Mouse (Mus musculus) 3T3-L1 (cell line): Measurements from ENCODE around the gene Ctnna3.
"Not testable (repeated sequence)": the region's sequence is repeated elsewhere in the genome, so short reads cannot be mapped to it uniquely, and the experiment has no call there.

Experiments used
- DNase-seq: peaks from one replicate; pipeline ENCODE4 v3.0.0-alpha.2; 2015; ENCODE audit warnings: low read depth, low spot score

The Ctnna3 gene

GRCm38 (mm10) chr10:64483281-64483680 lies 1053.4 kb downstream of the Ctnna3 start:
- no peak for DNase-seq

- no peak for DNase-seq
Measured at GRCm38 (mm10) chr10:64489471-64489870, 1059.6 kb downstream of the Ctnna3 start.

- DNase-seq = no peak
Measured at GRCm38 (mm10) chr10:64543647-64544046, 1113.7 kb downstream of the Ctnna3 start.

GRCm38 (mm10) chr10:64544389-64544788 lies 1114.5 kb downstream of the Ctnna3 start:
- DNase-seq = no peak

- DNase-seq = no peak
Measured at GRCm38 (mm10) chr10:64571311-64571710, 1141.4 kb downstream of the Ctnna3 start.

- no peak for DNase-seq
Measured at GRCm38 (mm10) chr10:64588116-64588515, 1158.2 kb downstream of the Ctnna3 start.

- no peak for DNase-seq
Measured at GRCm38 (mm10) chr10:64636760-64637159, 1206.9 kb downstream of the Ctnna3 start.

- no peak for DNase-seq
Measured at GRCm38 (mm10) chr10:64639061-64639460, 1209.2 kb downstream of the Ctnna3 start.

GRCm38 (mm10) chr10:64641093-64641492 lies 1211.2 kb downstream of the Ctnna3 start:
- DNase-seq = no peak

- DNase-seq = no peak
Measured at GRCm38 (mm10) chr10:64641576-64641975, 1211.7 kb downstream of the Ctnna3 start.

GRCm38 (mm10) chr10:64643976-64644375 lies 1214.1 kb downstream of the Ctnna3 start:
- DNase-seq = no peak

- no peak for DNase-seq
Measured at GRCm38 (mm10) chr10:64661190-64661589, 1231.3 kb downstream of the Ctnna3 start.

- no peak for DNase-seq
Measured at GRCm38 (mm10) chr10:64671469-64671868, 1241.6 kb downstream of the Ctnna3 start.

GRCm38 (mm10) chr10:64675796-64676195 lies 1245.9 kb downstream of the Ctnna3 start:
- DNase-seq = no peak

- DNase-seq = no peak
Measured at GRCm38 (mm10) chr10:64710017-64710416, 1280.1 kb downstream of the Ctnna3 start.

GRCm38 (mm10) chr10:64718036-64718435 lies 1288.1 kb downstream of the Ctnna3 start:
- no peak for DNase-seq

- DNase-seq = no peak
Measured at GRCm38 (mm10) chr10:64735692-64736091, 1305.8 kb downstream of the Ctnna3 start.

- no peak for DNase-seq
Measured at GRCm38 (mm10) chr10:64736616-64737015, 1306.7 kb downstream of the Ctnna3 start.

- not testable (repeated sequence) for DNase-seq
Measured at GRCm38 (mm10) chr10:64741721-64742120, 1311.8 kb downstream of the Ctnna3 start.

- not testable (repeated sequence) for DNase-seq
Measured at GRCm38 (mm10) chr10:64744099-64744498, 1314.2 kb downstream of the Ctnna3 start.

GRCm38 (mm10) chr10:64748651-64749050 lies 1318.8 kb downstream of the Ctnna3 start:
- no peak for DNase-seq

GRCm38 (mm10) chr10:64750791-64751190 lies 1320.9 kb downstream of the Ctnna3 start:
- DNase-seq = peak; percentile 60

- DNase-seq = no peak
Measured at GRCm38 (mm10) chr10:64836315-64836714, 1406.4 kb downstream of the Ctnna3 start.

GRCm38 (mm10) chr10:64861439-64861838 lies 1431.5 kb downstream of the Ctnna3 start:
- peak; percentile 4 for DNase-seq
